Mouse (Mus musculus) colon, adult 2 months (tissue): Measurements from ENCODE around the gene G6pc2. TPM values are rescaled to one million over a fixed set of nuclear protein-coding genes. Genes with fewer than 3 reads are reported as not detected.

Source experiments
- polyA plus RNA-seq: library from polyadenylated mRNA; depleted of rRNA; stranded (reverse); fragments of >200 nt; gene quantifications from 2 replicates; pipeline ENCODE4 v1.2.3, GENCODE M21; 2012; rRNA removed

The G6pc2 gene
- polyA plus RNA-seq: 0.17 and 0.67 TPM in 2 replicates

GRCm38 (mm10) chr2:69210773-69211172 is at the start of gene G6pc2:
G6pc2 (plus strand) TSS chr2:69211073.

GRCm38 (mm10) chr2:69205791-69206351 is 5.0 kb upstream of the G6pc2 start, which contains the start of gene Spc25:
Spc25 (minus strand) TSS chr2:69206194.

Other genes starting within 250 kb of the G6pc2 start
- gene Nostrin, start 75.3 kb upstream of the G6pc2 start, polyA plus RNA-seq: 3.4 and 4.4 TPM in 2 replicates
- 0.61 and 1.9 TPM in 2 replicates for gene Spc25, start 4.9 kb upstream of the G6pc2 start, polyA plus RNA-seq
- not detected in 2 replicates for gene Abcb11, start 131.5 kb downstream of the G6pc2 start, polyA plus RNA-seq
- gene Dhrs9, start 169.4 kb downstream of the G6pc2 start, polyA plus RNA-seq: 2.8 and 4.0 TPM in 2 replicates